Mouse (Mus musculus): ENCODE measurements around the gene Mafk. TPM values are rescaled to one million over a fixed set of nuclear protein-coding genes. Genes with fewer than 3 reads are reported as not detected.

The Mafk gene
- polyA plus RNA-seq, 2 experiments: 6.6 to 6.7 TPM

DNA sequence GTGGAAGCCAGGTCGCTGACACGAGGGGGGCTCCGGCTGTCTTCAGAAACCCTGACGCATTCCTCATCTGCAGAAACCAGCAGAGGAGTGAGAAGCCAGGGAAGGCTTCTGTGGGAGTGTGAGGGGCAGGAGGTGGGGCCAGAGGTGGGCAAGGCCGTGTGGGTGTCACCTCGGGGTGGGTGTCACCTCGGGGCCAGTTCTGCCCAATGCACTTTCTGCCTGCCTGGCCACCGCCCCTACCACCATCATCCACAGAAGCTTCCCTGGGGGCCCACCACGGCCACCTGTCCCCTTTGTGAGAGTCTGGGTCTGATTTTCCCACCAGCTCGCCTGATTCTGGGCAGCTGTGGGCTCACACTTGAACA is 21.8 kb downstream of the Mafk start:
- H3K4me3 ChIP-seq (replicated peaks; ENCODE audit: low read length): no peak overlapping the region
- no peaks in the 10 kb centered on the region for H3K4me1 ChIP-seq (ENCODE audit: control insufficient read depth, insufficient read depth, low read length)
- H3K9ac ChIP-seq (ENCODE audit: low read depth, low read length, severe bottlenecking): no peak overlapping the region
- no peaks in the 10 kb centered on the region for H3K36me3 ChIP-seq (ENCODE audit: control insufficient read depth, insufficient read depth, low read length)
- H3K4me2 ChIP-seq (replicated peaks; ENCODE audit: low read depth, low read length, severe bottlenecking): no peak overlapping the region
- no peaks in the 10 kb centered on the region for H3K9me3 ChIP-seq (ENCODE audit: control insufficient read depth, low read length)
- peaks cover 18% of the 10 kb centered on the region; the same call in 1 of the 2 replicates for H3K27me3 ChIP-seq (ENCODE audit: control insufficient read depth, insufficient read depth, low read length)
- no peak for TF ChIP-seq POLR2A (IDR thresholded peaks at IDR 0.05; ENCODE audit: borderline replicate concordance, extremely low read depth, insufficient read depth, insufficient read length)
- no peak overlapping the region for H3K27ac ChIP-seq (replicated peaks; ENCODE audit: low read depth, low read length)
- DNase-seq (ENCODE audit: low spot score) (no peak), ATAC-seq (ENCODE audit: low FRiP score, low read depth) (no peak)
- 32% methylated on average over 10 of the region's 10 CpGs for WGBS

DNA sequence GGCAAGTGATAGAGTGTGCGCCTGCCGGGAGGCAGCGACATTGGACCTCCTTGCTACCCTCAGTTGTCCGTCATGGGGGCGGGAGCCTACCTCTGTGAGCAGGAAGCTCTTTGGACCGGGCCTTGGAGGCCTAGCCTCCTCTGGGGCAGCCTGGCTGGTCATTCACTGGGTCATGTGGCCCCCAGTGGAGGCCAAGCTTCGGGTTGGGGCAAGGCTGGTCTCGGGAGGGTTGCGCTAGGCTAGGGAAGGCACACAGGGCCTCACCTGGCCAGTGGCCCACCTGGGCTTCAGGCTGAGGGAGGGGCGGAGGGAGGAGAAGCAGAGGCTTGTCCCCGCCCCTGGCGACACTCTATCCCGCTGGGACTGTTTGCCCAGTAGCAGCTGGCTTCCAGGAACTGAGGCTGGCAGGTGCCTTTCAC is 22.7 kb downstream of the Mafk start:
- Histone ChIP-seq H3K9me3 (ENCODE audit: control insufficient read depth, low read length) (no peaks in the 10 kb centered on the region), H3K4me2 (replicated peaks; ENCODE audit: low read depth, low read length, severe bottlenecking) (no peak overlapping the region), H3K4me1 (ENCODE audit: control insufficient read depth, insufficient read depth, low read length) (no peaks in the 10 kb centered on the region), H3K36me3 (ENCODE audit: control insufficient read depth, insufficient read depth, low read length) (no peaks in the 10 kb centered on the region), H3K9ac (ENCODE audit: low read depth, low read length, severe bottlenecking) (no peak overlapping the region), H3K27me3 (ENCODE audit: control insufficient read depth, insufficient read depth, low read length) (peaks cover 18% of the 10 kb centered on the region; the same call in 1 of the 2 replicates), H3K27ac (replicated peaks; ENCODE audit: low read depth, low read length) (no peak overlapping the region), H3K4me3 (replicated peaks; ENCODE audit: low read length) (no peak overlapping the region)
- DNase-seq (ENCODE audit: low spot score) (no peak), ATAC-seq (ENCODE audit: low FRiP score, low read depth) (no peak)
- WGBS: 5% methylated on average over 12 of the region's 13 CpGs
- TF ChIP-seq POLR2A (IDR thresholded peaks at IDR 0.05; ENCODE audit: borderline replicate concordance, extremely low read depth, insufficient read depth, insufficient read length): 0 out of 2 replicates have a peak, but pooled peaks have one; percentile 11

DNA sequence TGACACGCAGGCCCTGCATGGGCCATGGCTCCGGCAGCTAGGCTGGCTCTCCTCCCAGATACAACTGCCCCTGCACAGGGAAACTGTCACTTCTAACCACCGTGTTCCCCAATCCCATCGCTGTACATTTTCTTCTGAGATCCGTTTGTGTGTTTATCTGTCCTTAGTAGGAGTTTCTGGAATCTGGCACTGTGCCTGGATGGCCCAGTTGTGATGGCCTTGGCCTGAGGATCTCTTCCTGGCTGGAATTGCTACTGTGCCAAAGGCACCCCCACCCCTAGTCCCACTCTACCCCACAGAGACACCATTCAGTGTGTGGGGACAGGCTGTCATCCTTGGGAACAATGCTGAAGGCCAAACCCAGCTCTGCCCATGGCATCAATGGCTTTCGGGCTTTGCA is 24.7 kb downstream of the Mafk start:
- Histone ChIP-seq H3K4me3 (replicated peaks; ENCODE audit: low read length) (no peak overlapping the region), H3K36me3 (ENCODE audit: control insufficient read depth, insufficient read depth, low read length) (no peaks in the 10 kb centered on the region), H3K4me1 (ENCODE audit: control insufficient read depth, insufficient read depth, low read length) (no peaks in the 10 kb centered on the region), H3K27me3 (ENCODE audit: control insufficient read depth, insufficient read depth, low read length) (peaks cover 18% of the 10 kb centered on the region; the same call in 1 of the 2 replicates), H3K9me3 (ENCODE audit: control insufficient read depth, low read length) (no peaks in the 10 kb centered on the region), H3K9ac (ENCODE audit: low read depth, low read length, severe bottlenecking) (no peak overlapping the region), H3K27ac (replicated peaks; ENCODE audit: low read depth, low read length) (no peak overlapping the region), H3K4me2 (replicated peaks; ENCODE audit: low read depth, low read length, severe bottlenecking) (no peak overlapping the region)
- ATAC-seq (ENCODE audit: low FRiP score, low read depth) (no peak), DNase-seq (ENCODE audit: low spot score) (no peak)
- no peak for TF ChIP-seq POLR2A (IDR thresholded peaks at IDR 0.05; ENCODE audit: borderline replicate concordance, extremely low read depth, insufficient read depth, insufficient read length)
- 73% methylated on average over 6 of the region's 6 CpGs for WGBS

DNA sequence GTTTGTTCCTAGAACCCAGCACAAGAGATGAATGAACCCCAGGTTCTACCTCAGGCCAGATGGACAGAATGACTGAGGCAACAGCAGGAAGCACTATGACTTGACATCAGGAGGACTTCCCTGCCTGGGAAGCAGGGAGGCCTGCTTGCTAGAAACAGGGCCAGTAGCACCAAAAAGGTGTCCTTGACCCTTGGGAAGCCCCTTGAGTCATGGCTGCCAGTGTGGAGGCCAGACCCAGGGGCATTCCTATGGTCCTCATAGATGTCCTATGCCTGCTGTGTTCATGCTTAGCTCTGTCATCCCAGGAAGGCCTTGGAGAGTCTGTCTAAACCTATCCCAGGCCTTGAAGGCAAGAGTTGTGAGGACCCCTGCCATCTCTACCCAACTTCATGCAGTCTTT is 25.1 kb downstream of the Mafk start:
- Histone ChIP-seq H3K36me3 (ENCODE audit: control insufficient read depth, insufficient read depth, low read length) (no peaks in the 10 kb centered on the region), H3K27ac (replicated peaks; ENCODE audit: low read depth, low read length) (no peak overlapping the region), H3K27me3 (ENCODE audit: control insufficient read depth, insufficient read depth, low read length) (peaks cover 18% of the 10 kb centered on the region; the same call in 1 of the 2 replicates), H3K9me3 (ENCODE audit: control insufficient read depth, low read length) (no peaks in the 10 kb centered on the region), H3K4me3 (replicated peaks; ENCODE audit: low read length) (no peak overlapping the region), H3K4me2 (replicated peaks; ENCODE audit: low read depth, low read length, severe bottlenecking) (no peak overlapping the region), H3K4me1 (ENCODE audit: control insufficient read depth, insufficient read depth, low read length) (no peaks in the 10 kb centered on the region), H3K9ac (ENCODE audit: low read depth, low read length, severe bottlenecking) (no peak overlapping the region)
- TF ChIP-seq POLR2A (IDR thresholded peaks at IDR 0.05; ENCODE audit: borderline replicate concordance, extremely low read depth, insufficient read depth, insufficient read length): no peak
- DNase-seq (ENCODE audit: low spot score) (no peak), ATAC-seq (ENCODE audit: low FRiP score, low read depth) (no peak)

DNA sequence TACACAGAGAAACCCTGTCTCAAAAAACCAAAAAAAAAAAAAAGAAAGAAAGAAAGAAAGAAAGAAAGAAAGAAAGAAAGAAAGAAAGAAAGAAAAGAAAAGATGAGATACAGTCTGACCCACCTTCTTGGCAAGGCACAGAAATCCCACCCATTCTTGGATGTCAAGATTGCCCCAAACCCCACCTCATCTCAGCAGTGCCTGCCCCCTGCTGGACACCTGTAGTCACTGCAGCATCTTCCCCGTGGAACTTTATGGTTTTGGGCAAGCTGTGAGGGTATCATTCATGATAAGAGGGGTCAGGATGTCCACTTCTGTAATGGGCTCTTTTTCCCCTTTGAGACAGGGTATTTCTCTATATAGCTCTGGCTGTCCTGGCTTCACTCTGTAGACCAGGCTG is 26.0 kb downstream of the Mafk start:
- TF ChIP-seq POLR2A (IDR thresholded peaks at IDR 0.05; ENCODE audit: borderline replicate concordance, extremely low read depth, insufficient read depth, insufficient read length): no peak
- no peak overlapping the region for H3K4me3 ChIP-seq (replicated peaks; ENCODE audit: low read length)
- no peak overlapping the region for H3K4me2 ChIP-seq (replicated peaks; ENCODE audit: low read depth, low read length, severe bottlenecking)
- no peak overlapping the region for H3K9ac ChIP-seq (ENCODE audit: low read depth, low read length, severe bottlenecking)
- peaks cover 8% of the 10 kb centered on the region for H3K36me3 ChIP-seq (ENCODE audit: control insufficient read depth, insufficient read depth, low read length)
- peaks cover 18% of the 10 kb centered on the region; the same call in 1 of the 2 replicates for H3K27me3 ChIP-seq (ENCODE audit: control insufficient read depth, insufficient read depth, low read length)
- WGBS: 0% methylated on average over 1 of the region's 1 CpGs
- no peak for DNase-seq (ENCODE audit: low spot score)
- no peak overlapping the region for H3K27ac ChIP-seq (replicated peaks; ENCODE audit: low read depth, low read length)
- no peaks in the 10 kb centered on the region for H3K9me3 ChIP-seq (ENCODE audit: control insufficient read depth, low read length)
- no peaks in the 10 kb centered on the region for H3K4me1 ChIP-seq (ENCODE audit: control insufficient read depth, insufficient read depth, low read length)
- ATAC-seq (ENCODE audit: low FRiP score, low read depth): no peak

DNA sequence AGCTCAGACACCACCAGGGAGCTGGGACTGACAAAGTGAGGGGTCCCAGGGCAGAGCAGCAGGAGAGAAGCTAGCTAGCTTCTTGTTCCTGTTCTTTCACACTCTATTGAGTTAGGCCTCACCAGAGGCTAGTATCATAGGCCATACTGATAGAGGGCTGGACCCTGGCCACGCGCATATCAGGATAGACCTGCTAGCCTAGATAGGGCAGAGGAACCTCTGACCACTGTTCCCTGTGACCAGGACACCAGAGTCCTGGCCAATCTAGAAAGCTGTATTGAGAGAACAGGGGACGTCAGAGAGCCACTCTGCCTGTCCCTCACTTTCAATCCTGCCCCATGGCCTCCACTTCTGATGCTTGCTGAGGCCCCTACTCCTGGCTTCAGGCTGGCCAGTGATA is 26.7 kb downstream of the Mafk start:
- Histone ChIP-seq H3K27ac (replicated peaks; ENCODE audit: low read depth, low read length) (no peak overlapping the region), H3K36me3 (ENCODE audit: control insufficient read depth, insufficient read depth, low read length) (peaks cover 15% of the 10 kb centered on the region), H3K27me3 (ENCODE audit: control insufficient read depth, insufficient read depth, low read length) (peaks cover 13% of the 10 kb centered on the region; the same call in 1 of the 2 replicates), H3K4me1 (ENCODE audit: control insufficient read depth, insufficient read depth, low read length) (no peaks in the 10 kb centered on the region), H3K4me2 (replicated peaks; ENCODE audit: low read depth, low read length, severe bottlenecking) (no peak overlapping the region), H3K9ac (ENCODE audit: low read depth, low read length, severe bottlenecking) (no peak overlapping the region), H3K9me3 (ENCODE audit: control insufficient read depth, low read length) (no peaks in the 10 kb centered on the region), H3K4me3 (replicated peaks; ENCODE audit: low read length) (no peak overlapping the region)
- no peak for ATAC-seq (ENCODE audit: low FRiP score, low read depth)
- DNase-seq (ENCODE audit: low spot score): no peak
- 91% methylated on average over 3 of the region's 3 CpGs for WGBS
- TF ChIP-seq POLR2A (IDR thresholded peaks at IDR 0.05; ENCODE audit: borderline replicate concordance, extremely low read depth, insufficient read depth, insufficient read length): no peak
